Mouse (Mus musculus): ENCODE measurements around the gene Rab8a. TPM values are rescaled to one million over a fixed set of nuclear protein-coding genes. Genes with fewer than 3 reads are reported as not detected.

The Rab8a gene
- polyA plus RNA-seq, 1 experiment, result 5.4 TPM

- no peak within 1 kb of the TSS for H3K4me3 ChIP-seq (replicated peaks)
- peaks cover 20% of the 10 kb centered on the region for H3K27me3 ChIP-seq (ENCODE audit: control insufficient read depth)
- H3K36me3 ChIP-seq (ENCODE audit: control insufficient read depth), result no peaks in the 10 kb centered on the region
- H3K4me1 ChIP-seq (ENCODE audit: control insufficient read depth), result peaks cover 2% of the 10 kb centered on the region
- TF ChIP-seq TAL1 (IDR thresholded peaks at IDR 0.05; ENCODE audit: low read length) (no peak), GATA1 (IDR thresholded peaks at IDR 0.05; ENCODE audit: low read length) (no peak)
- H3K9me3 ChIP-seq (ENCODE audit: control insufficient read depth, low read length), result no peaks in the 10 kb centered on the region
These were observed 52.5 kb downstream of the Rab8a start, which contains the start of gene Gm11034 for GRCm38 (mm10) chr8:72213536-72213935. Gene Gm11034 (minus strand): TSS chr8:72213636.

DNA sequence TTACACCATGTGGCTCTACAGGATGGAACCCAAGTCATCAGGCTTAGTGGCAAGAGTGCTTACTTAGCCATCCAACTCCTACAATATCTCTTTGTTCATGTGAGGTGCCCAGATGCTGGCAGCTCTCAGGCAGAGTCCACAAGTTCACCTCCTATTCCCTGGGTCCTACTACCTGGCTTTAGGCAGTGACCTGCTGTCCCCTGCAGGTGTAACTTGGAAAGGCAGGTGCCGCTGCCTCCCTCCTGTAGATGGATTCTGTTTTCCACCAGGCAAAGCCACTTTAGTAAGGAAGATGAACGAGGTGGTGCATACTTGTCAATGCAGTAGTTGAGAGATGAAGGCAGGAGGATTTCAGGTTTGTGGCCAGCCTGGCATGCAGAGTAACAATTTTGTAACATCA lies 54.1 kb downstream of the Rab8a start:
- Histone ChIP-seq H3K4me3 (replicated peaks) (no peak overlapping the region), H3K36me3 (ENCODE audit: control insufficient read depth) (no peaks in the 10 kb centered on the region), H3K27me3 (ENCODE audit: control insufficient read depth) (peaks cover 20% of the 10 kb centered on the region), H3K4me1 (ENCODE audit: control insufficient read depth) (peaks cover 12% of the 10 kb centered on the region), H3K9me3 (ENCODE audit: control insufficient read depth, low read length) (no peaks in the 10 kb centered on the region)
- TF ChIP-seq GATA1 (IDR thresholded peaks at IDR 0.05; ENCODE audit: low read length), result no peak
- TF ChIP-seq TAL1 (IDR thresholded peaks at IDR 0.05; ENCODE audit: low read length), result no peak

DNA sequence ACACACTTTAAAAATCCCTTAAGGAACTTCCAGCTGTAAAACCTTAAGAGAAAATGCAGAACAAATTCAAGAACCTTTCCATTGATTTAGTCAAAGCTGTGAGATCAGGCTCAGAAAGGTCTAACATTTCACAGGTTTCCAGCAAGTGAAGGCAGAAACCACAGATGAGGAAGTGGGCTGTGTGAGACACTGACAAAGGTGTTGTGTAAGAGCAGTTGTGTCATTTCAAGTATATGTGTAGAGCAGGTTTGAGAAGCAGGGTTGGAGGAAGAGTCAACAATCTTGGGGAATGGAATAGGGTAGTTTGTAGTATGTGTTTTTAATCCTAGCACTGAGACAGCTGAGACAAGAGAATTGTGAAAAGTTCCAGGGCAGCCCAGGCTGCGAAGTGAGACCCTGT lies 54.9 kb downstream of the Rab8a start:
- no peaks in the 10 kb centered on the region for H3K9me3 ChIP-seq (ENCODE audit: control insufficient read depth, low read length)
- TF ChIP-seq GATA1 (IDR thresholded peaks at IDR 0.05; ENCODE audit: low read length), result no peak
- no peak for TF ChIP-seq TAL1 (IDR thresholded peaks at IDR 0.05; ENCODE audit: low read length)
- peaks cover 20% of the 10 kb centered on the region for H3K4me1 ChIP-seq (ENCODE audit: control insufficient read depth)
- H3K36me3 ChIP-seq (ENCODE audit: control insufficient read depth), result peaks cover 2% of the 10 kb centered on the region
- H3K4me3 ChIP-seq (replicated peaks), result no peak overlapping the region
- H3K27me3 ChIP-seq (ENCODE audit: control insufficient read depth), result peaks cover 18% of the 10 kb centered on the region

- TF ChIP-seq GATA1 (IDR thresholded peaks at IDR 0.05; ENCODE audit: low read length) (no peak), TAL1 (IDR thresholded peaks at IDR 0.05; ENCODE audit: low read length) (no peak)
- Histone ChIP-seq H3K36me3 (ENCODE audit: control insufficient read depth) (peaks cover 31% of the 10 kb centered on the region), H3K27me3 (ENCODE audit: control insufficient read depth) (peaks cover 11% of the 10 kb centered on the region), H3K9me3 (ENCODE audit: control insufficient read depth, low read length) (no peaks in the 10 kb centered on the region), H3K4me1 (ENCODE audit: control insufficient read depth) (peaks cover 38% of the 10 kb centered on the region), H3K4me3 (replicated peaks) (peak overlapping the region; percentile 91)
These were observed 58.0 kb downstream of the Rab8a start for GRCm38 (mm10) chr8:72218781-72219540.

DNA sequence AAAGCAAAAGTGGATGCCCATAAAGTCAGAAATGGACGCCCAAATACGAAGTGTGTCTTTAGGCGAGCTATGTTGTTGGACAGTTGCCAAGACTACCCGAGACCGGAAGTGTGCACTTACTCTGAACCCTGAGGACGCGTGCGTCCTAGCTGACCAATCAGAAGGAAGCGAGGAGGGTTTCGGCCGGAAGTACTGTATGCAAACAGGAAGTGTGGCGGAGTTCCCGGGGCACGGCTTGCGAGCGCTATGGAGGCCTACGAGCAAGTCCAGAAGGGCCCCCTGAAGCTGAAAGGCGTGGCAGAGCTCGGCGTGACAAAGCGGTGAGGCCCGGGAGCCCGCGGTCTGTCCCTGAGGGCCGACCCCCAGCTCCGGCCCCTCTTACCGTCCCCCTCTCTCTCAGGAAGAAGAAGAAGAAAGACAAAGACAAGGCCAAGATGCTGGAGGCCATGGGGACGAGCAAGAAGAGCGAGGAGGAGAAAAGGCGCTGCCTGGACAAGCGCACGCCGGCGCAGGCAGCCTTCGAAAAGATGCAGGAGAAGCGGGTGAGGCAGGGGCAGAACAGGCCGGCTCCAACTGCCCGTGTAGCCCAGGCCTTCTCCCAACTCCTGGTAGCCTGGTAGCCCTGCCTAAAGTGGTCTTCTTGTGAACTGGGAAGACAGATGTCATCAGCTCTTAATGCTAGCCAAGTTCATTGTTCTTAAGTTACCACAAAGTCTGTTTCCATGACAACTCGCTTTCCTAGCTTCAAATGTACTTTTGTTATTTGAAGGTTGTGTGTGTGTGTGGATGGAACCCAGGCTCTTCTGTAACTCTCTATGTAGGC lies 58.8 kb downstream of the Rab8a start, which contains the start of gene Fam32a:
TSS of gene Fam32a (plus strand) at position 190 of the 823 bp plus-strand sequence.
- no peak for TF ChIP-seq TAL1 (IDR thresholded peaks at IDR 0.05; ENCODE audit: low read length)
- no peak for TF ChIP-seq GATA1 (IDR thresholded peaks at IDR 0.05; ENCODE audit: low read length)
- H3K27me3 ChIP-seq (ENCODE audit: control insufficient read depth), result peaks cover 9% of the 10 kb centered on the region
- peak within 1 kb of the TSS; percentile 91 for H3K4me3 ChIP-seq (replicated peaks)
- H3K36me3 ChIP-seq (ENCODE audit: control insufficient read depth), result peaks cover 33% of the 10 kb centered on the region
- H3K9me3 ChIP-seq (ENCODE audit: control insufficient read depth, low read length), result no peaks in the 10 kb centered on the region
- H3K4me1 ChIP-seq (ENCODE audit: control insufficient read depth), result peaks cover 40% of the 10 kb centered on the region

GRCm38 (mm10) chr8:72220758-72221157 lies 59.8 kb downstream of the Rab8a start:
- H3K4me1 ChIP-seq (ENCODE audit: control insufficient read depth), result peaks cover 40% of the 10 kb centered on the region
- no peaks in the 10 kb centered on the region for H3K9me3 ChIP-seq (ENCODE audit: control insufficient read depth, low read length)
- H3K4me3 ChIP-seq (replicated peaks), result peak overlapping the region; percentile 91
- TF ChIP-seq GATA1 (IDR thresholded peaks at IDR 0.05; ENCODE audit: low read length), result no peak
- peaks cover 33% of the 10 kb centered on the region for H3K36me3 ChIP-seq (ENCODE audit: control insufficient read depth)
- peaks cover 2% of the 10 kb centered on the region; the same call in 1 of the 2 replicates for H3K27me3 ChIP-seq (ENCODE audit: control insufficient read depth)

GRCm38 (mm10) chr8:72222656-72223055 lies 61.7 kb downstream of the Rab8a start:
- H3K4me3 ChIP-seq (replicated peaks), result no peak overlapping the region

More at GRCm38 (mm10) chr8:72222656-72223055, 61.7 kb downstream of the Rab8a start:
- no peak for TF ChIP-seq TAL1 (IDR thresholded peaks at IDR 0.05; ENCODE audit: low read length)
- TF ChIP-seq GATA1 (IDR thresholded peaks at IDR 0.05; ENCODE audit: low read length), result no peak
- Histone ChIP-seq H3K9me3 (ENCODE audit: control insufficient read depth, low read length) (no peaks in the 10 kb centered on the region), H3K36me3 (ENCODE audit: control insufficient read depth) (peaks cover 33% of the 10 kb centered on the region), H3K27me3 (ENCODE audit: control insufficient read depth) (no peaks in the 10 kb centered on the region), H3K4me1 (ENCODE audit: control insufficient read depth) (peaks cover 40% of the 10 kb centered on the region)

Other genes starting within 250 kb of the Rab8a start
- gene Zfp961, start 210.2 kb upstream of the Rab8a start, polyA plus RNA-seq (2012), result 0.03 and 0.12 TPM in 2 replicates
- 0.16 and 0.19 TPM in 2 replicates for gene Cyp4f18, start 151.6 kb upstream of the Rab8a start, polyA plus RNA-seq (2012)
- not detected in 2 replicates for gene Olfr372, start 120.0 kb upstream of the Rab8a start, polyA plus RNA-seq (2012)
- not detected in 2 replicates for gene Olfr373, start 78.0 kb upstream of the Rab8a start, polyA plus RNA-seq (2012)
- gene Olfr374, start 54.2 kb upstream of the Rab8a start, polyA plus RNA-seq (2012), result not detected in 2 replicates
- 0.21 and 0.24 TPM in 2 replicates for gene Tpm4, start 26.2 kb upstream of the Rab8a start, polyA plus RNA-seq (2012)
- 0.04 and 0.05 TPM in 2 replicates for gene Hsh2d, start 28.4 kb downstream of the Rab8a start, polyA plus RNA-seq (2012)
- gene Cib3, start 51.6 kb downstream of the Rab8a start, polyA plus RNA-seq (2012), result not detected in 2 replicates
- not detected in 2 replicates for gene Gm11034, start 52.4 kb downstream of the Rab8a start, polyA plus RNA-seq (2012)
- gene Fam32a, start 58.5 kb downstream of the Rab8a start, polyA plus RNA-seq (2012), result 7.4 and 8.4 TPM in 2 replicates
- 15.3 and 18.4 TPM in 2 replicates for gene Ap1m1, start 78.8 kb downstream of the Rab8a start, polyA plus RNA-seq (2012)
- gene Gm10282, start 144.1 kb downstream of the Rab8a start, polyA plus RNA-seq (2012), result 5.6 and 6.0 TPM in 2 replicates
- 1.4 TPM in 2 replicates for gene Klf2, start 157.8 kb downstream of the Rab8a start, polyA plus RNA-seq (2012)

Measured in erythroblast, embryonic 14.5 days (primary cell).